Mouse (Mus musculus) left cerebral cortex, adult 2 months (tissue): Measurements from ENCODE around the gene Fcor. TPM values are rescaled to one million over a fixed set of nuclear protein-coding genes. Genes with fewer than 3 reads are reported as not detected.
A peak's percentile ranks its signal among the peaks of the same experiment; 100 is the strongest.

ENCODE experiments used
- DNase-seq, 2 experiments: peaks; one replicate each; pipeline ENCODE4 v3.0.0; 2021 to 2022; ENCODE audit warnings: low spot score in 2 of 2, mixed read lengths in 1 of 2; ENCODE audit errors: extremely low spot score in 1 of 2
- H3K27ac ChIP-seq: fragments of 200-600 bp; 2 replicates; pipeline ENCODE4 v1.8.1; 2022
- H3K4me3 ChIP-seq: fragments of 200-600 bp; 2 replicates; pipeline ENCODE4 v1.8.1; 2022
- CTCF ChIP-seq: fragments of 200-600 bp; IDR thresholded peaks from 2 replicates; pipeline ENCODE4 v1.8.1; 2022; ENCODE audit warnings: antibody characterized with exemption, mild to moderate bottlenecking, moderate library complexity
- intact Hi-C: fragments of 180-260 bp; cut with DNase I; formaldehyde crosslinking; loops from one replicate; pipeline ENCODE4 v1.15.1; 2025
- total RNA-seq, 2 experiments: library from RNA; stranded (reverse); gene quantifications; 2 replicates each; pipeline ENCODE4 v1.2.3; 2021

Gene Fcor
- total RNA-seq, 2 experiments from 2014 or later = 10.8 to 14.2 TPM

DNA sequence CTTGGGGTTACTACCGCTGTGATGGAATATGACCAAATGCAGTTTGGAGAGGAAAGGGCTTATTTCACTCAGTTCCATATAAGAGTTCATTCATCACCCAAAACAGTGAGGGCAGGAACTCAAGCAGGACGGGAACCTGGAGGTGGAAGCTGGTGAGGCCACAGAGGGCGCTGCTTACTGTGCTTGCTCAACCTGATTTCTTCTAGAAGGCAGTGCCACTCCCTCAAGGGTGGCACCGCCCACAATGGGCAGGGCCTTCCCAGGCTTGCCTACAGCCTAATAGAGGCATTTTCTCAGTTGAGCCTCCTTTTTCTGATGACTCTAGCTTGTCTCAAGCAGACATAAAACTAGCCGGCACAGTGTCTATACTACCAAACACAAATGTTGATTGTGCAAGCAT lies 26.4 kb downstream of the Fcor start:
- Histone ChIP-seq H3K27ac (no peak overlapping the region), H3K4me3 (no peak overlapping the region)
- no peak; the same call in 1 of the 2 replicates for TF ChIP-seq CTCF
- DNase-seq = no peak
- intact Hi-C loops = loop anchor here (1.0 kb wide), 1 partner anchor 26 kb away; the partner anchor contains the start of gene Fcor

DNA sequence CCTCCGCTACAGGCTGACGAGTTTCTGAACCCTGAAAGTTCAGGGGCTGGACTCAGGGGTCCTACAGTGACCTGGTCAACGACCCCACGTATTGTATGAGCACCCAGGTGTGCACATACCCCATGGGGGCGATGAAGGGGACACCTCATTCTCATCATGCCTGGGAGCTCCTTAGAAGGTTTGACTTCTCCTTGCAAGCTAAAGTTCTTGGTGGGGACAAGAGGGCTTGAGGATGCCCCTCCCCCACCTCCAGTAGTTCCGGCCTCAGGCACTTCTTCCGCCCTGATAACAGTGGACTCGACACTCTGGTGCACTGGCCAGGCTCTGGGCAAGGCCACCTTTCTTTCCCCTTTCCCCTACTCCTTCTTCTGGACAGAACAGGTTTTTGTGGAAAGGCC lies 40.7 kb downstream of the Fcor start:
- Histone ChIP-seq H3K27ac (no peak overlapping the region), H3K4me3 (peak overlapping the region; percentile 51)
- intact Hi-C loops = no loop called here
- TF ChIP-seq CTCF = no peak
- DNase-seq = no peak

DNA sequence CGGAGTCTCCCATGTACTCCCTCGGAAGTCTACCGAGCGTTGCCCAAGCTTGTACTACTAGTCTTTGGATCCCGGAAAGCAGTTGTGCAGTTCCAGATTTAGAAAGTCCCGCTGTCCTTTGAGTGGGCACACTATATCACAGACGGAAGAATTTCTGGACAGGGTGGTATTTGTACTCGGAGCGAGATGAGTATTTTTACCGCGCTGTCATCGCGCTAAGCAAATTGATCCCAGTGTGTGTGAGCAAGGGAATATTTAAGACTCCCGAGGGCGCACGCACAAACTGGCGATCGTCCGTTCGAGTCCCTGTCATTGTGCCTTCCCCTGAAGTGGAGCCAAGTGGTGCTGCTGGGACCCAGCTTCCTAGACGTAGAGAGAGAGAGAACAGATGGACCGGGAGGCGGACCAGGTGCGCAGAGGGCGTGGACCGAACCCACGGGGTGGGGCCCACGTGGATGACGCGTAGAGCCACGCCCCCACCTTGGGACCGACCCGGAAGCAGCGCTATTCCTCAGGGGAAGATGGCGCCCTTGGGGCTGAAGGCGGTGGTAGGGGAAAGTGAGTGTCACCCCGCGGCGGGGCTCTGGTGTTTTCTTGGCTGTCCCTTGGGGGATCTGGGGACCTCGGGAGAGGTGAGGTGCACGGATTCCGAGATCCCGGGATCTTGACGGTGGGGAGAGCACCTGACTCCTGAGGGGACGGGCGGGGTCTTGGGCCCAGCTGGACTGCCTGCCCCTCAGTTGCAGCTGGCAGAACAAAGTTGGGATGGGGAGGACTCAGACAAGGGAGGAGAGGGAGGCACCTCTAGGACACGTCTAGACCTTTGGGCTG lies 41.3 kb downstream of the Fcor start, which contains the start of gene Stxbp2:
Gene Stxbp2, plus strand, starts transcription at position 309 of the 831 bp plus-strand sequence.
- H3K4me3 ChIP-seq = peak within 1 kb of the TSS; percentile 51
- no peak within 1 kb of the TSS for H3K27ac ChIP-seq
- peak; percentile 77 to 78 for DNase-seq
- TF ChIP-seq CTCF = peak; percentile 19; the same call in 1 of the 2 replicates
- intact Hi-C loops = no loop called here

DNA sequence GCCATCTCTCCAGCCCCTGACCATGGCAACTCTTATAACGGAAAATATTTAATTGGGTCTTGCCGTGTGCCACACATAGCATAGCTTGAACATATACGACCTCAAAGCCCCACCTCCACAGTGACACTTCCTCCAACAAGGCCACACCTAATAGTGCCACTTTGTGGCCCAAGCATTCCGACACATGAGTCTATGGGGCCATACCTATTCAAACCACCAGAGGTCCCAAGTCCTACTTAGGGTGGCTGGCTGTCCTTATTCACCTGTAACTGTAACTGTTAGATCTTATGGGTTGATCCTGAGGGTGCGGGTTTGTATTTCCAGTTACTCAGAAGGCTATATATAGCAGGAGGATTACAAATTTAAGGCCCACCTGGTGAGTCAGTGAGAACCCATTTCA lies 44.1 kb downstream of the Fcor start:
- Histone ChIP-seq H3K27ac (no peak overlapping the region), H3K4me3 (no peak overlapping the region)
- TF ChIP-seq CTCF = peak; percentile 61
- DNase-seq = no peak
- intact Hi-C loops = loop anchor here (1.0 kb wide), 1 partner anchor 44 kb away; the partner anchor contains the start of gene Fcor

DNA sequence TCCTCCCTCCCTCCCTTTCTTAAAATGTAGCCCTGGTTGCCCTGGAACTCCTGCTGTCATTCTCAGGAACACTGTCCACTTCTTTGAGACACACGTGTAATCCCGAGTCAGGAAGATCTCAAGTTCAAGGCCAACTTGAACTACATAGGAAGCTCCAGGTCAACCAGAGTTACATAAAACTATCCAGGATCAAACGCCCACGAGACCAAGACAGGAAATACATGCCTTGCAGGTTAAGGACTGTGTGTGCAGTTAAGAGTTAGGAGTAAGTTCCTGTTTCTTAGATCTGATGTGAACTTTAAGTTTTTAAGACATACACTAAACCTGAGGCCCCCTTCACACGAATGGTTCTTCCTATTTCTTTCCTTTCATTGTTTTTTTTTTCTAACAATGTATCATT lies 45.2 kb downstream of the Fcor start:
- intact Hi-C loops = no loop called here
- no peak for DNase-seq
- no peak overlapping the region for H3K4me3 ChIP-seq
- no peak overlapping the region for H3K27ac ChIP-seq
- TF ChIP-seq CTCF = no peak

DNA sequence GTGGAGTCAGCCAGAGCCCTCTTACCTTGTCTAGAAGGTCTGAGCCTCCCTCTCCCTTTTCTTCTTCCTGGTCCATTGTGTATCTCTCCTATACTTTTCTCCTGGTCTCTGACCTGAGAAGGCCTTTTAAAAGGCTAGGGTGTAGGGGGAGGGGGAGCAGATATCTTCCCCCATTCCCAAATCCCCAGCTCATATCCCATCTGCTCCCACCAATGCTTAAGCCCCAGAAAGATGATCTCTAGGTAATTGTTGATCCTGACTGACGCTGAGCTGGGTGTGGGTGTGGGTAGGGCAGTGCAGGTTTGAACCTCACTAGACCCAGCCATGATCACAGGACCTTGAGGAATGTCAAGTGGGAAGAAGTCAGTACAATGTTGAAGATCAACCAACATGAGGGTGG lies 46.7 kb downstream of the Fcor start, which contains the start of gene Pcp2:
Gene Pcp2, minus strand, starts transcription at position 101 of the 400 bp plus-strand sequence.
- intact Hi-C loops = no loop called here

DNA sequence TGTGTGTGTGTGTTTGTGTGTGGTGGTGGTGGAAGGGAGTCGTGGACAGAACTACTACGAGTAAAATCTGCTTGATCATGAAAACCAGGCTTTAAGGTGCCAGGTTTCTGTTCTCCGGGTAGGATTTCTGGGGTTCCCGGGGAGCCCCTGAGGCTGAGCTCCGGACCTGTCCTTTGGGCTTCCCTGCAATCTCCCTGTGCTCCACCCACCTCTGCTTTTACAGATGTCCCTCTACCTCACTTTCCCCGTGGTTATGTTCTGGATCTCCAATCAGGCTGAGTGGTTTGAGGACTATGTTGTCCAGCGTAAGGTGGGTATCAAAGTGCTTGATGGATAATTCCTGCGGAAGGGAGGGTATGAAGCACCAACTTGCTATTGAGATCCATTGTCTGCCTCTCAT lies 50.0 kb downstream of the Fcor start:
- DNase-seq = no peak
- intact Hi-C loops = no loop called here
- no peak overlapping the region for H3K27ac ChIP-seq
- TF ChIP-seq CTCF = no peak
- H3K4me3 ChIP-seq = no peak overlapping the region

More for the DNA sequence above, 46.7 kb downstream of the Fcor start, which contains the start of gene Pcp2:
- TF ChIP-seq CTCF = no peak
- Histone ChIP-seq H3K4me3 (no peak within 1 kb of the TSS), H3K27ac (no peak within 1 kb of the TSS)
- no peak for DNase-seq

DNA sequence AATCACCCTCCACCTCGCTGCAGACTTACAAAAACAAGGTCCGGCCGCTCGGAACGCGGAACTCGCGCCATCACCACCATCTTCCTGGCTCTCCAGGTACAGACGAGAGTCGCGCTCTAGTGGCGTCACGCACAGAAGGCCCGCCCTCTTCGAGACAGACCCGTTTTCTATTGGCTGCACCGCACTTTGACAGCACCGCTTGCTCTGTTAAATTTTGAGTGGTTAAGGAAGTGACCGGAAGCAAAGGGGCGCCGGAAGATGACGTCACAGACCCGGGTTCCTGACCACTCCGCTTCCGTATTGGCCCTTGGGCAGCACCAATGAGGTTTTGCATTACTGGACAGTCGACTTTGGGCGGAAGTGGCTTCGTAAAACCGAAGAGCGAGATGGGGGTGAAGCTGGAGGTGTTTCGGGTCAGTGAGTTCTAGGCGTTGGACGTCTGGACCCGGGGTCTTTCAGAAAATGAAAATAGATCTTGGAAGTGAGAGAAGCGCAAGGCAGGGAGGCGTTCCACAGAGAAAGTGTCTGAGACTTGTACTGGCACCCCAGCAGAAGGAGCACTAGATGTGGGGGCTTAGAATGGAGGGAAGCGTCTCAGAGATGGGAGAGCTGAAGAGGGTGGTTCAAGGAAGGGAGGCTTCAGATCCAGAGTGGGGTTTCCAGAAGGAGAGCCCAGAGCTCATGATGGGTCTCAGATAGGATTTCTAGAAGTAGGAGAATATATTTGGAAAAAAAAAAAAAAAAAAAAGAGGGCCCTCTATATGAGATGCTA lies 50.8 kb downstream of the Fcor start, which contains the start of the genes Xab2 and Pet100:
Gene Xab2, minus strand, starts transcription at position 118 of the 772 bp plus-strand sequence.
Gene Pet100, plus strand, starts transcription at position 350 of the 772 bp plus-strand sequence.
- intact Hi-C loops = no loop called here
- peak; percentile 99 for DNase-seq
- TF ChIP-seq CTCF = no peak
- Histone ChIP-seq H3K27ac (peak within 1 kb of the TSS; percentile 79), H3K4me3 (peak within 1 kb of the TSS; percentile 89)

Other genes starting within 250 kb of the Fcor start
- gene Pex11g, start 204.7 kb downstream of the Fcor start, total RNA-seq = under 1 TPM; 0.84 to 0.88 TPM
- gene Tex45, start 201.5 kb downstream of the Fcor start, total RNA-seq = under 1 TPM in 1 of 2 experiments, not detected in 1; 0.23 TPM
- 10 to 100 TPM; 32.4 to 34.8 TPM for gene Zfp358, start 179.2 kb downstream of the Fcor start, total RNA-seq
- 10 to 100 TPM; 90.6 to 96.1 TPM for gene Mcoln1, start 171.9 kb downstream of the Fcor start, total RNA-seq
- gene Pnpla6, start 157.0 kb downstream of the Fcor start, total RNA-seq = 10 to 100 TPM; 76.5 to 86.0 TPM
- gene C330021F23Rik, start 104.4 kb downstream of the Fcor start, total RNA-seq = not detected
- gene Camsap3, start 85.1 kb downstream of the Fcor start, total RNA-seq = 10 to 100 TPM; 33.6 to 35.4 TPM
- gene Xab2, start 51.0 kb downstream of the Fcor start, total RNA-seq = 10 to 100 TPM; 37.3 to 38.4 TPM
- gene Pet100, start 50.8 kb downstream of the Fcor start, total RNA-seq = 10 to 100 TPM; 72.8 to 84.1 TPM
- not detected for gene Pcp2, start 46.8 kb downstream of the Fcor start, total RNA-seq
- 10 to 100 TPM; 50.7 to 65.6 TPM for gene Stxbp2, start 41.4 kb downstream of the Fcor start, total RNA-seq
- 1 to 10 TPM in 1 of 2 experiments, under 1 TPM in 1; 0.79 to 1.2 TPM for gene Retn, start 16.6 kb downstream of the Fcor start, total RNA-seq
- under 1 TPM; 0.23 to 0.37 TPM for gene Mcemp1, start 6.6 kb downstream of the Fcor start, total RNA-seq
- gene Trappc5, start 3.9 kb upstream of the Fcor start, total RNA-seq = 10 to 100 TPM; 26.4 to 27.2 TPM
- gene Fcer2a, start 21.8 kb upstream of the Fcor start, total RNA-seq = not detected
- not detected for gene Clec4g, start 48.3 kb upstream of the Fcor start, total RNA-seq
- 1 to 10 TPM in 1 of 2 experiments, under 1 TPM in 1; 0.54 to 1.5 TPM for gene Cd209a, start 76.6 kb upstream of the Fcor start, total RNA-seq
- not detected for gene Cd209e, start 181.9 kb upstream of the Fcor start, total RNA-seq
- gene Cd209d, start 206.2 kb upstream of the Fcor start, total RNA-seq = not detected